Mouse (Mus musculus) midbrain, embryonic 11.5 days (tissue): ENCODE results near the gene Gm20219. TPM values are rescaled to one million over a fixed set of nuclear protein-coding genes. Genes with fewer than 3 reads are reported as not detected.

Source experiments
- ATAC-seq: fragments of 200-750 bp; cut with Nextera tagmentation; 2 replicates; pipeline ENCODE4 v1.8.0; 2017; ENCODE audit warnings: moderate TSS enrichment, moderate library complexity; ENCODE audit not compliant: low FRiP score
- DNase-seq: peaks from one replicate; pipeline ENCODE4 v3.0.0; 2015; ENCODE audit warnings: low spot score; ENCODE audit errors: missing footprints
- H3K27ac ChIP-seq: fragments of 300-500 bp; sonication (generic); 2 replicates; pipeline ENCODE4 v1.5.1; 2014; ENCODE audit warnings: low read depth, low read length
- H3K27me3 ChIP-seq: fragments of 300-500 bp; sonication (generic); 2 replicates; pipeline ENCODE4 v1.6.1; 2014; ENCODE audit warnings: mild to moderate bottlenecking, low read length, moderate library complexity, mixed read lengths; ENCODE audit not compliant: control insufficient read depth, insufficient read depth
- H3K36me3 ChIP-seq: fragments of 300-500 bp; sonication (generic); 2 replicates; pipeline ENCODE4 v1.6.1; 2014; ENCODE audit warnings: mild to moderate bottlenecking, low read length, moderate library complexity, mixed read lengths; ENCODE audit not compliant: control insufficient read depth, insufficient read depth
- H3K4me1 ChIP-seq: fragments of 300-500 bp; sonication (generic); 2 replicates; pipeline ENCODE4 v1.6.1; 2014; ENCODE audit warnings: low read length; ENCODE audit not compliant: control insufficient read depth, insufficient read depth
- H3K4me2 ChIP-seq: fragments of 300-500 bp; sonication (generic); 2 replicates; pipeline ENCODE4 v1.6.1; 2014; ENCODE audit warnings: mild to moderate bottlenecking, moderate library complexity
- H3K4me3 ChIP-seq: fragments of 300-500 bp; sonication (generic); 2 replicates; pipeline ENCODE4 v1.5.1; 2014; ENCODE audit warnings: low read depth, low read length
- H3K9ac ChIP-seq: fragments of 300-500 bp; sonication (generic); 2 replicates; pipeline ENCODE4 v1.6.1; 2014; ENCODE audit warnings: low read length
- H3K9me3 ChIP-seq: fragments of 300-500 bp; sonication (generic); 2 replicates; pipeline ENCODE4 v1.6.1; 2016; ENCODE audit warnings: low read length; ENCODE audit not compliant: control insufficient read depth
- WGBS: fragments of 180-500 bp; shearing (Covaris S2); extraction: QIAGEN DNeasy Blood & Tissue Kit; methylation state at CpG from one replicate; pipeline ENCODE4 v1.1.7; 2014; 5-methylcytosine and 5-hydroxymethylcytosine counted together
- polyA plus RNA-seq: library from polyadenylated mRNA; unstranded; fragments of >200 nt; fragmentation: Nextera tagmentation; extraction: Ambion mirVana; gene quantifications from 2 replicates; pipeline ENCODE4 v1.2.1, GENCODE M21; 2014

Gm20219 gene
- polyA plus RNA-seq, 1 experiment from 2014 or later, result 0.45 TPM

GRCm38 (mm10) chr17:56511707-56512090, 42.5 kb downstream of the Gm20219 start:
- H3K36me3 ChIP-seq, result no peaks in the 10 kb centered on the region
- peak overlapping the region; percentile 22 for H3K4me2 ChIP-seq
- ATAC-seq (no peak), DNase-seq (no peak)
- H3K4me1 ChIP-seq, result peaks cover 10% of the 10 kb centered on the region; the same call in 1 of the 2 replicates
- peak overlapping the region; percentile 15 for H3K4me3 ChIP-seq
- no peak overlapping the region for H3K27ac ChIP-seq
- peaks cover 38% of the 10 kb centered on the region for H3K27me3 ChIP-seq
- no peak overlapping the region for H3K9ac ChIP-seq
- WGBS, result 18% methylated on average over 29 of the region's 29 CpGs
- H3K9me3 ChIP-seq, result no peaks in the 10 kb centered on the region; the same call in 1 of the 2 replicates

- Histone ChIP-seq H3K27me3 (peaks cover 38% of the 10 kb centered on the region), H3K9me3 (no peaks in the 10 kb centered on the region), H3K4me1 (peaks cover 10% of the 10 kb centered on the region; the same call in 1 of the 2 replicates), H3K4me3 (peak overlapping the region; percentile 15), H3K4me2 (peak overlapping the region; percentile 22), H3K27ac (no peak overlapping the region), H3K36me3 (no peaks in the 10 kb centered on the region), H3K9ac (no peak overlapping the region)
- peak; percentile 91 for DNase-seq
- ATAC-seq, result no peak
- 9% methylated on average over 60 of the region's 60 CpGs for WGBS
These were observed 43.0 kb downstream of the Gm20219 start for GRCm38 (mm10) chr17:56510970-56511706.

- H3K36me3 ChIP-seq, result no peaks in the 10 kb centered on the region
- WGBS, result 31% methylated on average over 27 of the region's 27 CpGs
- no peak overlapping the region for H3K9ac ChIP-seq
- H3K4me3 ChIP-seq, result no peak overlapping the region
- H3K9me3 ChIP-seq, result no peaks in the 10 kb centered on the region
- peak; percentile 89 for DNase-seq
- no peak overlapping the region for H3K27ac ChIP-seq
- no peak overlapping the region for H3K4me2 ChIP-seq
- no peak for ATAC-seq
- peaks cover 10% of the 10 kb centered on the region; the same call in 1 of the 2 replicates for H3K4me1 ChIP-seq
- H3K27me3 ChIP-seq, result peaks cover 38% of the 10 kb centered on the region
These were observed 43.7 kb downstream of the Gm20219 start for GRCm38 (mm10) chr17:56510473-56510969.

GRCm38 (mm10) chr17:56509707-56510472, 44.3 kb downstream of the Gm20219 start:
- Histone ChIP-seq H3K27me3 (peaks cover 38% of the 10 kb centered on the region), H3K4me1 (peaks cover 10% of the 10 kb centered on the region; the same call in 1 of the 2 replicates)

GRCm38 (mm10) chr17:56509021-56509640, 45.1 kb downstream of the Gm20219 start:
- Histone ChIP-seq H3K27ac (no peak overlapping the region; the same call in 1 of the 2 replicates), H3K4me3 (no peak overlapping the region), H3K27me3 (peaks cover 38% of the 10 kb centered on the region), H3K4me2 (no peak overlapping the region), H3K4me1 (peaks cover 10% of the 10 kb centered on the region; the same call in 1 of the 2 replicates), H3K9ac (0 out of 2 replicates have a peak overlapping the region, but pooled peaks have one; percentile 1), H3K9me3 (no peaks in the 10 kb centered on the region), H3K36me3 (no peaks in the 10 kb centered on the region)
- DNase-seq, result peak; percentile 89
- 37% methylated on average over 10 of the region's 10 CpGs for WGBS
- ATAC-seq, result peak; percentile 12; the same call in 1 of the 2 replicates

More at GRCm38 (mm10) chr17:56509707-56510472, 44.3 kb downstream of the Gm20219 start:
- DNase-seq (no peak), ATAC-seq (peak; percentile 16; the same call in 1 of the 2 replicates)
- 7% methylated on average over 35 of the region's 37 CpGs for WGBS
- H3K36me3 ChIP-seq, result no peaks in the 10 kb centered on the region
- no peaks in the 10 kb centered on the region for H3K9me3 ChIP-seq
- no peak overlapping the region for H3K4me3 ChIP-seq
- H3K9ac ChIP-seq, result 0 out of 2 replicates have a peak overlapping the region, but pooled peaks have one; percentile 1
- H3K27ac ChIP-seq, result no peak overlapping the region
- H3K4me2 ChIP-seq, result peak overlapping the region; percentile 16; the same call in 1 of the 2 replicates

GRCm38 (mm10) chr17:56507161-56508068, 46.8 kb downstream of the Gm20219 start:
- peak overlapping the region; percentile 99 for H3K4me2 ChIP-seq
- ATAC-seq (peak; percentile 95), DNase-seq (peak; percentile 98)
- H3K27me3 ChIP-seq, result peaks cover 30% of the 10 kb centered on the region
- no peaks in the 10 kb centered on the region for H3K9me3 ChIP-seq
- no peaks in the 10 kb centered on the region for H3K36me3 ChIP-seq
- 1% methylated on average over 41 of the region's 42 CpGs for WGBS
- peaks cover 10% of the 10 kb centered on the region; the same call in 1 of the 2 replicates for H3K4me1 ChIP-seq
- peak overlapping the region; percentile 75 for H3K27ac ChIP-seq
- peak overlapping the region; percentile 90 for H3K9ac ChIP-seq
- H3K4me3 ChIP-seq, result peak overlapping the region; percentile 65

GRCm38 (mm10) chr17:56506417-56507065, 47.6 kb downstream of the Gm20219 start:
- peaks cover 10% of the 10 kb centered on the region; the same call in 1 of the 2 replicates for H3K4me1 ChIP-seq
- WGBS, result 56% methylated on average over 15 of the region's 15 CpGs
- DNase-seq (peak; percentile 81), ATAC-seq (no peak)
- H3K4me2 ChIP-seq, result peak overlapping the region; percentile 99
- H3K36me3 ChIP-seq, result no peaks in the 10 kb centered on the region
- H3K9me3 ChIP-seq, result no peaks in the 10 kb centered on the region
- H3K27ac ChIP-seq, result no peak overlapping the region
- H3K4me3 ChIP-seq, result peak overlapping the region; percentile 65
- peak overlapping the region; percentile 90 for H3K9ac ChIP-seq
- peaks cover 22% of the 10 kb centered on the region for H3K27me3 ChIP-seq
